Mouse (Mus musculus) ovary, postnatal 36 days (tissue): ENCODE results near the gene Cracr2a.
A peak's percentile ranks its signal among the peaks of the same experiment; 100 is the strongest.

ENCODE experiments used
- DNase-seq: peaks from one replicate; pipeline ENCODE4 v3.0.0; 2022; ENCODE audit warnings: low spot score, mixed read lengths

The Cracr2a gene

GRCm38 (mm10) chr6:127565951-127566732 is 5.0 kb downstream of the Cracr2a start:
- DNase-seq = no peak

- DNase-seq = no peak
Measured at GRCm38 (mm10) chr6:127571849-127572550, 10.9 kb downstream of the Cracr2a start.

GRCm38 (mm10) chr6:127573779-127574463 is 12.8 kb downstream of the Cracr2a start:
- DNase-seq = no peak

- no peak for DNase-seq
Measured at GRCm38 (mm10) chr6:127575194-127575593, 14.1 kb downstream of the Cracr2a start.

- DNase-seq = no peak
Measured at GRCm38 (mm10) chr6:127577688-127578087, 16.6 kb downstream of the Cracr2a start.

GRCm38 (mm10) chr6:127578316-127578715 is 17.2 kb downstream of the Cracr2a start:
- DNase-seq = no peak

GRCm38 (mm10) chr6:127578810-127579209 is 17.7 kb downstream of the Cracr2a start:
- DNase-seq = no peak

GRCm38 (mm10) chr6:127581915-127582314 is 20.8 kb downstream of the Cracr2a start:
- DNase-seq = no peak

- peak; percentile 65 for DNase-seq
Measured at GRCm38 (mm10) chr6:127582391-127583176, 21.4 kb downstream of the Cracr2a start.

- DNase-seq = no peak
Measured at GRCm38 (mm10) chr6:127591467-127591866, 30.3 kb downstream of the Cracr2a start.

- DNase-seq = no peak
Measured at GRCm38 (mm10) chr6:127593487-127593886, 32.3 kb downstream of the Cracr2a start.

GRCm38 (mm10) chr6:127599280-127599679 is 38.1 kb downstream of the Cracr2a start:
- no peak for DNase-seq

GRCm38 (mm10) chr6:127605067-127606025 is 44.2 kb downstream of the Cracr2a start:
- no peak for DNase-seq

- no peak for DNase-seq
Measured at GRCm38 (mm10) chr6:127609673-127610072, 48.5 kb downstream of the Cracr2a start.

- DNase-seq = no peak
Measured at GRCm38 (mm10) chr6:127611216-127611615, 50.1 kb downstream of the Cracr2a start.

GRCm38 (mm10) chr6:127614083-127614984 is 53.2 kb downstream of the Cracr2a start:
- DNase-seq = no peak

- no peak for DNase-seq
Measured at GRCm38 (mm10) chr6:127616623-127617022, 55.5 kb downstream of the Cracr2a start.

- peak; percentile 9 for DNase-seq
Measured at GRCm38 (mm10) chr6:127617258-127618025, 56.3 kb downstream of the Cracr2a start.

GRCm38 (mm10) chr6:127618686-127619085 is 57.5 kb downstream of the Cracr2a start:
- DNase-seq = no peak
